Mouse (Mus musculus) liver, adult 2 months (tissue): ENCODE measurements around the gene Ppm1h.

Experiments
- CTCF ChIP-seq: fragments of 200-500 bp; IDR thresholded peaks from 2 replicates; pipeline ENCODE4 v1.5.1; 2011; ENCODE audit warnings: low read depth, low read length, control low read depth
- POLR2A ChIP-seq: fragments of 200-500 bp; IDR thresholded peaks from 2 replicates; pipeline ENCODE4 v1.6.1; 2011; ENCODE audit warnings: low read length, control low read depth; ENCODE audit not compliant: insufficient read depth; ENCODE audit errors: extremely low read depth

GRCm38 (mm10) chr10:122753924-122754307 lies 75.4 kb downstream of the Ppm1h start:
- TF ChIP-seq POLR2A (no peak), CTCF (no peak)
